Mouse (Mus musculus) gastrocnemius, adult 2 months (tissue): ENCODE results near the gene Dchs1. TPM values are rescaled to one million over a fixed set of nuclear protein-coding genes. Genes with fewer than 3 reads are reported as not detected.
A peak's percentile ranks its signal among the peaks of the same experiment; 100 is the strongest.

ENCODE experiments used
- DNase-seq: peaks from one replicate; pipeline ENCODE4 v3.0.0; 2022
- H3K27ac ChIP-seq: fragments of 200-600 bp; 2 replicates; pipeline ENCODE4 v1.8.1; 2022; ENCODE audit warnings: mild to moderate bottlenecking
- H3K4me3 ChIP-seq: fragments of 200-600 bp; 2 replicates; pipeline ENCODE4 v1.8.1; 2022; ENCODE audit warnings: mild to moderate bottlenecking, moderate library complexity
- CTCF ChIP-seq: fragments of 200-600 bp; IDR thresholded peaks from 2 replicates; pipeline ENCODE4 v1.8.1; 2022; ENCODE audit warnings: antibody characterized with exemption, mild to moderate bottlenecking, moderate library complexity
- intact Hi-C: fragments of 180-260 bp; cut with DNase I; formaldehyde crosslinking; loops from one replicate; pipeline ENCODE4 v1.15.1; 2025
- long read RNA-seq, 2 experiments: library from polyadenylated mRNA; stranded (forward); transcript quantifications; one replicate each; pipeline ENCODE4 v2.0.0; 2021
- total RNA-seq, 2 experiments: library from RNA; stranded (reverse); gene quantifications; 2 replicates each; pipeline ENCODE4 v1.2.3; 2021

The Dchs1 gene
- total RNA-seq: 1 to 10 TPM; 2.1 to 5.0 TPM
- long read RNA-seq, experiment 1, partial matches to known transcripts: 3 of 4 reads
- long read RNA-seq, experiment 1, other reads (novel, unspliced or antisense): 1 of 4 reads
- long read RNA-seq, experiment 2, partial matches to known transcripts: 1 of 3 reads
- long read RNA-seq, experiment 2, other reads (novel, unspliced or antisense): 2 of 3 reads

DNA sequence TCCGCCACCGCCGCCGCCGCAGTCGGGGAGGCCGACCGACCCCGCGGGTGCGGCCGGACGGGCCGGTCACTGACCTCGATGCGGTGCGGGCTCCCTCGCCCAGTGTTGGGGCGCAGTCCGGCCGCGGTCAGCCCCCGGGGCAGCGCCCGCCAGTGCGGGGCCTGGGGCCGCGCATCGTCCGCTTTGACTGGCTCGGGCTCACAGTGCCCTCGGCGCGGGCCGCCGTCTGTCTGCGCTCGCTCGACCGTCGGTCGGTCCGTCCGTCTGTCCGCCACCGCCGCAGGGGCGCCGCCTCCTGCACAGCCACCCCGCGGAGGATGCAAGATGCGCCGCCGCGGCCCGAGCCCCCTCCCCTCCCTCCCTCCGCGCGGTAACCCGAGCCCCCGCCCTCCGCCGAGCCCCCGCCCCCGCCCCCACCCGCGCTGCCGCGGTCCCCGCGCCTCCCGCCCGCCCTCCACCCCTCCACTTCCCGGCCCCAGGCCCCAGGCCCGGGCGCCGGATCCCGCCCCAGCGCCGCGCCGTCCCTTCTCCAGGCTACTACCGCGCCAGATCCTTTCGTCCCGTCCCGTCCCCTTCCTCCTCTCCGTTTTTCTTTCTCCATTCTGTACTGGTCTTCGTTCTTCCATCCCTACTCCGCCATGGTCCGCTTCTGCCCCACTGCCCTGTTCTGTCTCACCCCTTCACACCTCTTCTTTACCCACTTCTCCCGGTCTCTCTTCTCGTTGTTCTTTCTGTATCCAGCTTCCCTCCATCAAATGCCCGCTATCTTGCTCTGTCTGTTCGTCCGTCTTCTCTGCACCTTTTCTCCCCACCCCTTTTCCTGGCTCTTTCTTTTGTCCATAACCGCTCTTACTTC lies at the start of gene Dchs1:
Gene Dchs1, minus strand, starts transcription at position 370 of the 856 bp plus-strand sequence.
- Histone ChIP-seq H3K4me3 (peak within 1 kb of the TSS; percentile 83), H3K27ac (peak within 1 kb of the TSS; percentile 81)
- no peak for TF ChIP-seq CTCF
- DNase-seq: peak; percentile 52
- intact Hi-C loops: no loop called here

DNA sequence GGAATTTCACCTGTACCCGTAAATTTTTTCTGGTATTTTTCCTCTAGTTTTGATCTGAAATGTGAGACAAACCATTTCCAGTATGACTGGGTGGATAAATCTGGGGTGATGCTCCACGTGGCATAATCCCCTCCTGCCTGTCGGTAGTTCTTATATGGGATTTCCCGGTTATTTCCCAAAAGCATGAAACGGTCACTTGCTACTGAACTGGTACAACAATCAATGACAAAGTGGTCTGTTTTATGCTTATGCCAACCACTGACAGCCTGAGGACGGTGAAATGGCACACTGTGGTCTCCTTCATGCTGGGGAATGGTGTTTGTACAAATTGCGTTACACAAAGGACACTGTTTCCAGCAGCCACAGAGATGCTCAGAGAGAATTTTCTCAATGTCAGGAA lies 36.8 kb upstream of the Dchs1 start:
- intact Hi-C loops: no loop called here
- TF ChIP-seq CTCF: no peak
- Histone ChIP-seq H3K27ac (no peak overlapping the region), H3K4me3 (no peak overlapping the region)
- DNase-seq: no peak

GRCm38 (mm10) chr7:105818483-105818882 lies 31.0 kb upstream of the Dchs1 start:
- TF ChIP-seq CTCF: peak; percentile 79
- intact Hi-C loops: loop anchor here (10.0 kb wide), 1 partner anchor 264 kb away; the partner anchor contains the start of gene Smpd1
- Histone ChIP-seq H3K4me3 (no peak overlapping the region), H3K27ac (no peak overlapping the region)
- no peak for DNase-seq

- TF ChIP-seq CTCF: peak; percentile 45; the same call in 1 of the 2 replicates
- DNase-seq: no peak
- Histone ChIP-seq H3K4me3 (no peak overlapping the region), H3K27ac (no peak overlapping the region)
- intact Hi-C loops: loop anchor here (1.0 to 10.0 kb wide), 2 partner anchors 90 to 262 kb away; partner anchors contain the start of gene Smpd1
Observed at GRCm38 (mm10) chr7:105816736-105817135, 29.3 kb upstream of the Dchs1 start.

DNA sequence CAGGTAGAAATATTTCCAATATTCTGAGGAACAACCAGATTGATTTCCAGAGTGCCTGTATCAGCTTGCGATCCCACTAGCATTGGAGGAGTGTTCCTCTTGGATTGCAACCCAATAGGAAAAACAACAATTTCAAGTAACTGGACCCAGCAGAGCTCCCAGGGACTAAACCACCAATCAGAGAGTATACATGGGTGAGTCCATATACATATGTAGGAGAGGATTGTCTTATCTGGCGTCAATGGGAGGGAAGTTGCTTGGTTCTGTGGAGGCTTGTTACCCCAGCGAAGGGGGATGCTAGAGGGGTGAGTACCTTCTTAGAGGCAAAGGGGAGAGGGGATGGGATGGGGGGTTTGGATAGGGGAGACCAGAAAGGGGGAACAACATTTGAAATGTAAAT lies 25.9 kb upstream of the Dchs1 start:
- Histone ChIP-seq H3K4me3 (no peak overlapping the region), H3K27ac (peak overlapping the region; percentile 21; the same call in 1 of the 2 replicates)
- no peak for TF ChIP-seq CTCF
- intact Hi-C loops: loop anchor here (5.0 to 10.0 kb wide), 2 partner anchors 161 to 259 kb away; partner anchors contain the start of genes Dnhd1 and Smpd1
- no peak for DNase-seq

DNA sequence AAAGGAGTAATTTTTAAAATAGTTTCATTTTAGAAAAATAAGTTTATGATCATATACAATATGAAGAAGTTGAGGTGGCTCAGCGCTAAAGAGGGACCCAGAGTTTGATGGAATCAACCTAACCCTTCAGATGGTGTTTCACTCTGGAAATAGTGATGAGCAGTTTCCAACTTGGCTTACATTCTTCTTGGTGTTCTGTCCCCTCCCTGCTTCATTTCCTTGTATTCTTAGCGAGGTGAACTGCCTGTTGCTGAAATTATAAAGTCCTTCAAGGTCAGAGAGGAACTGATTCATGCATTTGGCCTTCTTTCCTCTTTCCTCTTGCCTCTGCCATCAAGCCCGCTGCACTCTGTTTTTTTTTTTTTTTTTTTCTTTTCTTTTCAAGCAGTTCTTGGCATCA lies 25.1 kb upstream of the Dchs1 start:
- Histone ChIP-seq H3K27ac (peak overlapping the region; percentile 87), H3K4me3 (no peak overlapping the region)
- DNase-seq: no peak
- TF ChIP-seq CTCF: no peak
- intact Hi-C loops: loop anchor here (5.0 to 10.0 kb wide), 2 partner anchors 160 to 258 kb away; partner anchors contain the start of genes Dnhd1 and Smpd1

DNA sequence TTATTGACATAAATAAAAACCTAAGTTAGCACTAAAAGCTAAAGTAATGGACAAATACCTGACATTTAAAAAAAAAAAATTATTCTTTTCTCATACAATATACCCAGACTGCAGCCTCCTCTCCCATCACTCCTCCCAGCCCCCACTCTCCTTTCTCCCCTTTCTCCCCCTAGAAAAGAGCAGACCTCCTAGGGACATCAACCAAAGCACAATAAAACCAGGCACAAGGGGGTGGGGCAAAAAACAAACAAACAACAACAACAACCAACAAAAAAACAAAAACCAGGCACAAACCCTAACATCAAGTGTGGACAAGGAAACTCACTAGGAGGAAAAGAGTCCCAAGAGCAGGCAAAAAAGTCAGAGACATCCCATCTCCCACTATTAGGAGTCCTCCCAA lies 24.1 kb upstream of the Dchs1 start:
- Histone ChIP-seq H3K27ac (peak overlapping the region; percentile 87), H3K4me3 (peak overlapping the region; percentile 60)
- DNase-seq: no peak
- intact Hi-C loops: loop anchor here (2.0 to 10.0 kb wide), 3 partner anchors 75 to 257 kb away; partner anchors contain the start of genes Dnhd1, Ilk, Rrp8 and Smpd1
- no peak for TF ChIP-seq CTCF

- TF ChIP-seq CTCF: no peak; the same call in 1 of the 2 replicates
- intact Hi-C loops: loop anchor here (2.0 to 10.0 kb wide), 3 partner anchors 74 to 256 kb away; partner anchors contain the start of genes Dnhd1, Ilk, Rrp8 and Smpd1
- Histone ChIP-seq H3K27ac (peak within 1 kb of the TSS; percentile 98), H3K4me3 (peak within 1 kb of the TSS; percentile 91)
- DNase-seq: peak; percentile 100
Observed at GRCm38 (mm10) chr7:105810877-105811489, 23.5 kb upstream of the Dchs1 start, which contains the start of gene Mrpl17. Gene Mrpl17 (minus strand): TSS chr7:105811099.

- DNase-seq: no peak
- intact Hi-C loops: loop anchor here (2.0 to 10.0 kb wide), 3 partner anchors 74 to 256 kb away; partner anchors contain the start of genes Dnhd1, Ilk, Rrp8 and Smpd1
- H3K4me3 ChIP-seq: peak overlapping the region; percentile 91
- no peak for TF ChIP-seq CTCF
- H3K27ac ChIP-seq: peak overlapping the region; percentile 98
Observed at GRCm38 (mm10) chr7:105810280-105810876, 22.9 kb upstream of the Dchs1 start.

DNA sequence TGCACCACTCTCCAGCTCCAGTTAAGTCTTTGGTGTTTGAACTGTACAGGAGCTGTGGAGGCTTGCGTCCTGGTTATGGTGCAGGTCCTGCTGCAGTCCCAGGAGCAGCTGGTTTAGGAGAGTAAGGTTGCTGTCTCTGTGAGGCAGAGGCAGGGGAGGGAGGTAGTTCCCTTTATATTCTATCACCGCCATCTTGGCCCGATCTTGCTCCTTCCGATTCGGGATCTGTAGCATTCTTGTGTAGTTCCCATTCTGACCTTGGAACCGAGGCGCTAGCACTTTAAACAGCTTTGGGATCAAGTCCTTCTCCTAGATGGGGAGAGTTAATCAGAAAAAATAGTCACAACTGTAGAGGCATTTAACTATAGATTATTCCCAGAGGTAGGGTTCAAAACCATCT lies 22.4 kb upstream of the Dchs1 start:
- Histone ChIP-seq H3K27ac (peak overlapping the region; percentile 98), H3K4me3 (peak overlapping the region; percentile 91)
- DNase-seq: no peak
- TF ChIP-seq CTCF: no peak
- intact Hi-C loops: loop anchor here (2.0 to 10.0 kb wide), 3 partner anchors 73 to 255 kb away; partner anchors contain the start of genes Dnhd1, Ilk, Rrp8 and Smpd1

- peak overlapping the region; percentile 98 for H3K27ac ChIP-seq
- no peak for DNase-seq
- intact Hi-C loops: no loop called here
- H3K4me3 ChIP-seq: no peak overlapping the region
- TF ChIP-seq CTCF: no peak
Observed at GRCm38 (mm10) chr7:105808385-105808784, 20.9 kb upstream of the Dchs1 start.

DNA sequence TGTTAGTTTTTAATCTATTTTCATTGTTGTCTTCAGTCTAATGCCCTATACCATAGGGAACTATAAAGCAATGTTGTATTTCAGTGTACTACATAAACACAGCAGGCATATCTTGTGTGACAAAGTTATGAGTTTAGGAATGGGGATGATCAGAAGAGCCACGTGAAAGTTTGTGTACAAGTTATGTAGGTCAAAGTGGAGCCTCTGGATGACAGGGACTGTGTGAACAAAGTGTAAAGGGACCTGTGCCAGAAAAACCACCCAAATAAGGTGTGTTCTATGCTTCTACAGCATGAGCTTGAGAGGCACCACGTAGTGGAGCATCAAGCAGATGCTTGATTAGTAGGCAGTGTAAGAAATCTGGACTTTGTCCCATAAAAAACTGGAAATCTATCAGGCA lies 19.3 kb upstream of the Dchs1 start:
- no peak for DNase-seq
- no peak overlapping the region for H3K4me3 ChIP-seq
- TF ChIP-seq CTCF: no peak
- intact Hi-C loops: no loop called here
- no peak overlapping the region for H3K27ac ChIP-seq
